Mouse (Mus musculus) thymus, postnatal 10 days (tissue): ENCODE results near the gene Prr32.

Source experiments
- DNase-seq, 2 experiments: peaks; one replicate each; pipeline ENCODE4 v3.0.0; 2021; ENCODE audit warnings: low spot score in 2 of 2

Gene Prr32

GRCm38 (mm10) chrX:45090604-45091003, at the start of gene Prr32:
TSS of gene Prr32 (plus strand) at chrX:45090904.
- no peak for DNase-seq
